Mouse (Mus musculus) fat pad, adult 2 months (tissue): ENCODE results near the gene Phactr3.

Experiments used
- DNase-seq: peaks from one replicate; pipeline ENCODE4 v3.0.0-alpha.2; 2011; ENCODE audit warnings: low read depth, low spot score; ENCODE audit errors: extremely low read depth

Phactr3 gene

GRCm38 (mm10) chr2:178247274-178247673, 128.5 kb downstream of the Phactr3 start:
- DNase-seq: no peak

- DNase-seq: no peak
These were observed 138.5 kb downstream of the Phactr3 start for GRCm38 (mm10) chr2:178257117-178257825.

- no peak for DNase-seq
These were observed 139.3 kb downstream of the Phactr3 start for GRCm38 (mm10) chr2:178257986-178258555.

- no peak for DNase-seq
These were observed 144.3 kb downstream of the Phactr3 start for GRCm38 (mm10) chr2:178263055-178263454.

GRCm38 (mm10) chr2:178264389-178264788, 145.6 kb downstream of the Phactr3 start:
- DNase-seq: no peak

- DNase-seq: no peak
These were observed 146.7 kb downstream of the Phactr3 start for GRCm38 (mm10) chr2:178265454-178265853.

GRCm38 (mm10) chr2:178270794-178271193, 152.0 kb downstream of the Phactr3 start:
- no peak for DNase-seq

GRCm38 (mm10) chr2:178272350-178272749, 153.6 kb downstream of the Phactr3 start:
- DNase-seq: no peak

GRCm38 (mm10) chr2:178274126-178274525, 155.4 kb downstream of the Phactr3 start:
- DNase-seq: no peak

- DNase-seq: no peak
These were observed 158.4 kb downstream of the Phactr3 start for GRCm38 (mm10) chr2:178277206-178277605.

GRCm38 (mm10) chr2:178281183-178281582, 162.4 kb downstream of the Phactr3 start:
- DNase-seq: no peak

GRCm38 (mm10) chr2:178287285-178287684, 168.5 kb downstream of the Phactr3 start:
- no peak for DNase-seq

- no peak for DNase-seq
These were observed 169.9 kb downstream of the Phactr3 start for GRCm38 (mm10) chr2:178288666-178289065.

- no peak for DNase-seq
These were observed 184.8 kb downstream of the Phactr3 start for GRCm38 (mm10) chr2:178303453-178304187.

GRCm38 (mm10) chr2:178304188-178304529, 185.4 kb downstream of the Phactr3 start:
- DNase-seq: no peak

- DNase-seq: no peak
These were observed 185.9 kb downstream of the Phactr3 start for GRCm38 (mm10) chr2:178304669-178305068.

- DNase-seq: no peak
These were observed 194.8 kb downstream of the Phactr3 start for GRCm38 (mm10) chr2:178313539-178313938.

GRCm38 (mm10) chr2:178316281-178316680, 197.5 kb downstream of the Phactr3 start:
- DNase-seq: no peak

- DNase-seq: no peak
These were observed 201.0 kb downstream of the Phactr3 start for GRCm38 (mm10) chr2:178319766-178320165.

GRCm38 (mm10) chr2:178321271-178321670, 202.5 kb downstream of the Phactr3 start:
- no peak for DNase-seq

GRCm38 (mm10) chr2:178324410-178324809, 205.6 kb downstream of the Phactr3 start:
- DNase-seq: no peak

- DNase-seq: no peak
These were observed 206.0 kb downstream of the Phactr3 start for GRCm38 (mm10) chr2:178324818-178325217.
